ENCODE assay signal across 31 mouse cellular contexts in the genomic region with DNA sequence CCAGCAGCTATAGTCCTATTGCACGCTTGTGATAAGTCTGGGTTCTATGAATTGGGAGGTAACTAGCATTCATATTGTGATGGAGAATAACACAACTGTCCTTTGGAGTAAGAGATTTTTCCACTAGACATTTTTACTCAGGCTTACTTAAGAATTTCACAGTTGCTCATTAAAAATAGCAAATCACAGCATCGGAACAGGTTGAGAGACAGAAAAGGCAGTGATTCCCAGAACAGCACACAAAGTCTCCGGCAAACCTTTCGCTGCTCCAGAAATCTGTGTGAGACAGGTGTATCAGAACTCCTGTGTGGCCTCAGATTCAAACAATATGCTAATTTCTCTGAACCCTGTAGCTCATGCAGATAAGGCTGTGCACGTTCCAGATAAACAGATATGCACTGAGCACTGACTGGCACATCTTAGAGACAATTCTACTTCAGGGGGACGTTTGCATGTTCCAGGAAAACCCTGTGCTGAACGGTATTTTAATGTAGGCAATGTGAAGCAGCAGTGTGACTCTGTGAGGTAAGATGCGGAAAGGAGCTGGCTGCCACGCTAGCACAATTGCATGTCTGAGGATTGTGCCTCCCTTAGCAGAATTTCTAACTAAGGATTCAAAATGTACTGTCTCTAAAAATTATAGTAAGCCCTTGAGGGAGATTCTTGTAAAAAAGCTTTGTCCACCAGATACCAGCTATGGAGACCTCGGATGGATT.
DNase-seq lines count a peak whose midpoint lies in the region; ATAC-seq lines count a peak whose summit lies in the region.
"Had no signal": no experiment of that assay in that cellular context is flagged by ENCODE, and none has a peak within 500 bp of the region (broad histone marks: within the 10 kb centered on the region; RNA-seq: fewer than 3 reads in every experiment).

No protein-coding gene starts in this region.

- no peak overlapping the region for H3K4me2 ChIP-seq in hindbrain, embryonic 16.5 days (ENCODE audit: low read length)
- H3K4me2 ChIP-seq: forebrain, embryonic 15.5 days; heart, embryonic 15.5 days; hindbrain, embryonic 12.5 days; neural tube, embryonic 12.5 days had no signal

- no peak overlapping the region for H3K4me3 ChIP-seq in hindbrain, embryonic 16.5 days (ENCODE audit: low read length)
- no peak overlapping the region for H3K4me3 ChIP-seq in hindbrain, embryonic 10.5 days
- H3K4me3 ChIP-seq: forebrain, embryonic 15.5 days; heart, embryonic 10.5 days; heart, embryonic 15.5 days; hindbrain, embryonic 12.5 days; left cerebral cortex, adult 2 months; myocyte; neural tube, embryonic 12.5 days had no signal

- 76% methylated on average over 10 of the region's 10 CpGs for WGBS in hindbrain, embryonic 16.5 days
- 90% methylated on average over 10 of the region's 10 CpGs for whole genome bisulfite sequencing in hindbrain, embryonic 10.5 days

- no peaks in the 10 kb centered on the region for H3K9me3 ChIP-seq in hindbrain, embryonic 16.5 days (ENCODE audit: control insufficient read depth, low read length)
- no peaks in the 10 kb centered on the region for H3K9me3 ChIP-seq in hindbrain, embryonic 10.5 days
- H3K9me3 ChIP-seq: forebrain, embryonic 15.5 days; heart, embryonic 10.5 days; heart, embryonic 15.5 days; hindbrain, embryonic 12.5 days; neural tube, embryonic 12.5 days had no signal

- H3K36me3 ChIP-seq in hindbrain, embryonic 16.5 days (ENCODE audit: control insufficient read depth, insufficient read depth, low read length) = no peaks in the 10 kb centered on the region
- no peaks in the 10 kb centered on the region for H3K36me3 ChIP-seq in hindbrain, embryonic 10.5 days
- H3K36me3 ChIP-seq: forebrain, embryonic 15.5 days; heart, embryonic 10.5 days; heart, embryonic 15.5 days; hindbrain, embryonic 12.5 days; neural tube, embryonic 12.5 days had no signal

- H3K27me3 ChIP-seq in hindbrain, embryonic 16.5 days (replicated peaks; ENCODE audit: control insufficient read depth, insufficient read depth, low read length) = no peaks in the 10 kb centered on the region
- no peaks in the 10 kb centered on the region for H3K27me3 ChIP-seq in hindbrain, embryonic 10.5 days (ENCODE audit: insufficient read depth, poor library complexity, severe bottlenecking)
- H3K27me3 ChIP-seq: forebrain, embryonic 15.5 days; heart, embryonic 15.5 days; hindbrain, embryonic 12.5 days; neural tube, embryonic 12.5 days; Patski had no signal

- H3K4me1 ChIP-seq in hindbrain, embryonic 16.5 days (ENCODE audit: control insufficient read depth, insufficient read depth, low read depth, low read length) = no peaks in the 10 kb centered on the region
- no peaks in the 10 kb centered on the region for H3K4me1 ChIP-seq in hindbrain, embryonic 10.5 days (replicated peaks)
- H3K4me1 ChIP-seq: forebrain, embryonic 15.5 days; heart, embryonic 10.5 days; heart, embryonic 15.5 days; hindbrain, embryonic 12.5 days; neural tube, embryonic 12.5 days had no signal

- no peak overlapping the region for H3K27ac ChIP-seq in hindbrain, embryonic 16.5 days (ENCODE audit: low read depth, low read length)
- H3K27ac ChIP-seq in hindbrain, embryonic 10.5 days = no peak overlapping the region
- H3K27ac ChIP-seq: forebrain, embryonic 15.5 days; heart, embryonic 10.5 days; heart, embryonic 15.5 days; hindbrain, embryonic 12.5 days; left cerebral cortex, adult 2 months; liver, embryonic 14.5 days; macrophage; neural tube, embryonic 12.5 days had no signal

- intact Hi-C loops in left cerebral cortex, postnatal 25 days (cut with DNase I) = loop anchor here (1.0 to 5.0 kb wide), 2 partner anchors 13 to 128 kb away; no protein-coding TSS in a partner anchor

- H3K9ac ChIP-seq in hindbrain, embryonic 16.5 days (ENCODE audit: low read depth, low read length) = no peak overlapping the region
- H3K9ac ChIP-seq: forebrain, embryonic 15.5 days; heart, embryonic 15.5 days; hindbrain, embryonic 12.5 days; liver, embryonic 14.5 days; neural tube, embryonic 12.5 days had no signal

- 0 out of 2 replicates have a peak, but pooled peaks have one; percentile 24 for ATAC-seq in hindbrain, embryonic 16.5 days
- ATAC-seq: forebrain, embryonic 15.5 days; intestine, embryonic 16.5 days; midbrain, embryonic 16.5 days; Patski had no signal

- DNase-seq in hindbrain, embryonic 10.5 days (ENCODE audit: low spot score) = no peak
- DNase-seq in right cerebral cortex, adult 18-20 months = peak; percentile 12
- DNase-seq in right cerebral cortex, postnatal 14 days = no peak
- peak; percentile 35 to 58 for DNase-seq in left cerebral cortex, postnatal 25 days (ENCODE audit: low spot score in 2 of 2)
- DNase-seq in telencephalon, adult 2 months (ENCODE audit: low read depth, low spot score) = peak; percentile 43
- no peak for DNase-seq in spleen, adult 12 weeks (ENCODE audit: low spot score)
- no peak for DNase-seq in cerebellum, postnatal 4 days (ENCODE audit: low spot score in 2 of 2)
- DNase-seq: adrenal gland, postnatal 14 days; cerebellum, adult 2 months; cerebellum, postnatal 14 days; gastrocnemius, postnatal 14 days; kidney, adult 9 months; kidney, postnatal 10 days; liver; lung, adult 2 months; spleen, adult 18-20 months; thymus, adult 18-20 months; thymus, postnatal 25 days had no signal

Comparison
In these comparisons a context has a peak if more than half of its experiments do, and no peak if none do; other contexts are left out.
1. DNase-seq: peak in right cerebral cortex, adult 18-20 months (single experiment), left cerebral cortex, postnatal 25 days (2 of 2) and telencephalon, adult 2 months (single experiment); none in hindbrain, embryonic 10.5 days (single experiment), right cerebral cortex, postnatal 14 days (single experiment), spleen, adult 12 weeks (single experiment) and cerebellum, postnatal 4 days (0 of 2).